ENCODE assay signal across 28 mouse cellular contexts in the genomic region with DNA sequence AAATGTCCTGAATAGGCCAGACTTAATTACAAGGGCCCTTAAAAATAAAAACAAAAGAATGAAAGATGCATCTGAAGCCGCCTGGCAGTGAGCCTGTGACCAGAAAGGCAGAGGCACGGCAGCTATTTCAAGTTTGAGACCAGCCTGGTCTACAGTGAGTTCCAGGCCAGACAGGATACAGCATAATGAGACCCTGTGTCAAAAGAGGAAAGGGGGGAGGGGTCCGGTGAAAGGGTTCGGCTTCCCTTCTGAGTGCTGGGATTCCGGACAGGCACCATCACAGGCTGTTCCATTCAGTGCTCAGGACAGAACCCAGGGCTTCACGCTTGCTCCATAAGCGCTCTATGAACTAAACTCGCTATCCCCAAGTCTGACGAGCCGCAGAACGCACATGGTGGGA. TPM values are rescaled to one million over a fixed set of nuclear protein-coding genes. Genes with fewer than 3 reads are reported as not detected.
DNase-seq lines count a peak whose midpoint lies in the region; ATAC-seq and TF ChIP-seq lines count a peak whose summit lies in the region.
"Had no signal": no experiment of that assay in that cellular context is flagged by ENCODE, and none has a peak within 500 bp of the region (broad histone marks: within the 10 kb centered on the region; RNA-seq: fewer than 3 reads in every experiment).

No protein-coding gene starts in this region.

- no peak overlapping the region for H3K27ac ChIP-seq in heart, adult 2 months
- H3K27ac ChIP-seq in kidney, embryonic 16.5 days (ENCODE audit: low read length), result peak overlapping the region; percentile 57; the same call in 1 of the 2 replicates
- H3K27ac ChIP-seq in midbrain, embryonic 11.5 days (ENCODE audit: low read depth, low read length), result no peak overlapping the region
- H3K27ac ChIP-seq in midbrain, embryonic 14.5 days (replicated peaks; ENCODE audit: low read depth, low read length), result no peak overlapping the region
- H3K27ac ChIP-seq: embryonic facial prominence, embryonic 13.5 days; forebrain, embryonic 13.5 days; heart, embryonic 15.5 days; hindbrain, embryonic 15.5 days; midbrain, embryonic 15.5 days; neural tube, embryonic 12.5 days; stomach, embryonic 15.5 days had no signal

- no peak for TF ChIP-seq POLR2A in heart, adult 2 months (IDR thresholded peaks at IDR 0.05; ENCODE audit: insufficient read depth, low read depth, low read length)

- WGBS in heart, adult 2 months, result 66% methylated on average over 11 of the region's 11 CpGs
- 61% methylated on average over 11 of the region's 11 CpGs for WGBS in kidney, embryonic 16.5 days
- WGBS in midbrain, embryonic 11.5 days, result 83% methylated on average over 11 of the region's 11 CpGs
- WGBS in midbrain, embryonic 14.5 days, result 82% methylated on average over 11 of the region's 11 CpGs

- TF ChIP-seq EP300 in heart, adult 2 months (IDR thresholded peaks at IDR 0.05; ENCODE audit: insufficient read depth, low read depth, low read length), result no peak

- H3K79me2 ChIP-seq in heart, adult 2 months (replicated peaks; ENCODE audit: control insufficient read depth, insufficient read depth, low read length), result no peaks in the 10 kb centered on the region

- no peak overlapping the region for H3K4me3 ChIP-seq in heart, adult 2 months
- H3K4me3 ChIP-seq in kidney, embryonic 16.5 days (ENCODE audit: low read length), result no peak overlapping the region
- H3K4me3 ChIP-seq in midbrain, embryonic 11.5 days (ENCODE audit: low read depth, low read length), result no peak overlapping the region
- H3K4me3 ChIP-seq in midbrain, embryonic 14.5 days (replicated peaks; ENCODE audit: low read depth, low read length), result no peak overlapping the region
- H3K4me3 ChIP-seq: embryonic facial prominence, embryonic 13.5 days; erythroblast, embryonic 14.5 days; forebrain, embryonic 13.5 days; heart, embryonic 15.5 days; hindbrain, embryonic 15.5 days; midbrain, embryonic 15.5 days; neural tube, embryonic 12.5 days; stomach, embryonic 15.5 days had no signal

- no peak overlapping the region for H3K9ac ChIP-seq in heart, adult 2 months (ENCODE audit: low read depth, low read length)
- no peak overlapping the region for H3K9ac ChIP-seq in kidney, embryonic 16.5 days (replicated peaks; ENCODE audit: low read length)
- H3K9ac ChIP-seq in midbrain, embryonic 11.5 days (ENCODE audit: low read length), result no peak overlapping the region
- H3K9ac ChIP-seq in midbrain, embryonic 14.5 days (replicated peaks; ENCODE audit: low read length), result no peak overlapping the region
- H3K9ac ChIP-seq: embryonic facial prominence, embryonic 13.5 days; forebrain, embryonic 13.5 days; heart, embryonic 15.5 days; hindbrain, embryonic 15.5 days; liver, postnatal 0 days; midbrain, embryonic 15.5 days; neural tube, embryonic 12.5 days; stomach, embryonic 15.5 days had no signal

- TF ChIP-seq CTCF in heart, adult 2 months (IDR thresholded peaks at IDR 0.05), result no peak

- H3K4me1 ChIP-seq in heart, adult 2 months (ENCODE audit: control insufficient read depth, insufficient read depth, low read length), result peaks cover 21% of the 10 kb centered on the region
- H3K4me1 ChIP-seq in kidney, embryonic 16.5 days (ENCODE audit: insufficient read depth, low read length), result peaks cover 69% of the 10 kb centered on the region
- peaks cover 5% of the 10 kb centered on the region; the same call in 1 of the 2 replicates for H3K4me1 ChIP-seq in midbrain, embryonic 11.5 days (ENCODE audit: control insufficient read depth, insufficient read depth, low read length)
- peaks cover 8% of the 10 kb centered on the region; the same call in 1 of the 2 replicates for H3K4me1 ChIP-seq in midbrain, embryonic 14.5 days (ENCODE audit: control insufficient read depth, insufficient read depth, low read length)

- peak; percentile 92 for DNase-seq in heart, adult 11 months
- DNase-seq in heart, adult 2 months, result no peak
- no peak for DNase-seq in kidney, adult 9 months
- peak; percentile 53 for DNase-seq in midbrain, embryonic 11.5 days (ENCODE audit: low spot score, missing footprints)
- no peak for DNase-seq in midbrain, embryonic 14.5 days
- peak; percentile 29 to 52 for DNase-seq in kidney, postnatal 4 days
- DNase-seq in left cerebral cortex, postnatal 10 days (ENCODE audit: extremely low spot score in 1 of 2, low spot score in 2 of 2), result no peak
- DNase-seq: adrenal gland, postnatal 25 days; cerebellum, adult 11 months; cerebellum, adult 9-11 months; heart, postnatal 36 days; liver, postnatal 0 days; lung, postnatal 36 days; thymus, adult 18-20 months; thymus, postnatal 36 days had no signal

- intact Hi-C loops in heart, adult 2 months (cut with DNase I), result no loop called here
- intact Hi-C loops in left cerebral cortex, postnatal 10 days (cut with DNase I), result no loop called here

- H3K36me3 ChIP-seq in heart, adult 2 months (ENCODE audit: control insufficient read depth, insufficient read depth, low read length), result no peaks in the 10 kb centered on the region
- no peaks in the 10 kb centered on the region for H3K36me3 ChIP-seq in kidney, embryonic 16.5 days (ENCODE audit: insufficient read depth, low read length)
- H3K36me3 ChIP-seq in midbrain, embryonic 11.5 days (ENCODE audit: control insufficient read depth, insufficient read depth, low read length), result no peaks in the 10 kb centered on the region
- no peaks in the 10 kb centered on the region for H3K36me3 ChIP-seq in midbrain, embryonic 14.5 days (ENCODE audit: control insufficient read depth, insufficient read depth, low read length)
- H3K36me3 ChIP-seq: embryonic facial prominence, embryonic 13.5 days; heart, embryonic 15.5 days; hindbrain, embryonic 15.5 days; midbrain, embryonic 15.5 days; neural tube, embryonic 12.5 days; stomach, embryonic 15.5 days had no signal

- ATAC-seq in kidney, embryonic 16.5 days (ENCODE audit: low FRiP score, low TSS enrichment), result no peak
- no peak for ATAC-seq in midbrain, embryonic 11.5 days (ENCODE audit: low FRiP score)
- no peak for ATAC-seq in midbrain, embryonic 14.5 days (ENCODE audit: low FRiP score, low TSS enrichment)
- ATAC-seq: CD4-positive, CD25-positive, alpha-beta regulatory T cell, adult 4 months; forebrain, embryonic 13.5 days; liver, postnatal 0 days; midbrain, embryonic 15.5 days had no signal

- H3K27me3 ChIP-seq in heart, adult 2 months (ENCODE audit: control insufficient read depth, insufficient read depth, low read length), result no peaks in the 10 kb centered on the region
- H3K27me3 ChIP-seq in kidney, embryonic 16.5 days (ENCODE audit: insufficient read depth, low read length), result no peaks in the 10 kb centered on the region
- no peaks in the 10 kb centered on the region; the same call in 1 of the 2 replicates for H3K27me3 ChIP-seq in midbrain, embryonic 11.5 days (ENCODE audit: control insufficient read depth, insufficient read depth, low read length)
- H3K27me3 ChIP-seq in midbrain, embryonic 14.5 days (ENCODE audit: control insufficient read depth, insufficient read depth, low read length), result no peaks in the 10 kb centered on the region
- H3K27me3 ChIP-seq: heart, embryonic 15.5 days; hindbrain, embryonic 15.5 days; midbrain, embryonic 15.5 days; stomach, embryonic 15.5 days had no signal

- no peaks in the 10 kb centered on the region for H3K9me3 ChIP-seq in kidney, embryonic 16.5 days (ENCODE audit: low read length)
- no peaks in the 10 kb centered on the region for H3K9me3 ChIP-seq in midbrain, embryonic 11.5 days (ENCODE audit: control insufficient read depth, low read length)
- no peaks in the 10 kb centered on the region for H3K9me3 ChIP-seq in midbrain, embryonic 14.5 days (ENCODE audit: control insufficient read depth, low read length)
- H3K9me3 ChIP-seq: embryonic facial prominence, embryonic 13.5 days; forebrain, embryonic 13.5 days; heart, embryonic 15.5 days; hindbrain, embryonic 15.5 days; megakaryocyte, embryonic 14.5 days; midbrain, embryonic 15.5 days; neural tube, embryonic 12.5 days; stomach, embryonic 15.5 days had no signal

- no peak overlapping the region for H3K4me2 ChIP-seq in kidney, embryonic 16.5 days (replicated peaks; ENCODE audit: low read depth, low read length)
- no peak overlapping the region for H3K4me2 ChIP-seq in midbrain, embryonic 11.5 days
- H3K4me2 ChIP-seq in midbrain, embryonic 14.5 days (ENCODE audit: low read length), result no peak overlapping the region
- H3K4me2 ChIP-seq: embryonic facial prominence, embryonic 13.5 days; forebrain, embryonic 13.5 days; heart, embryonic 15.5 days; hindbrain, embryonic 15.5 days; liver, embryonic 11.5 days; midbrain, embryonic 15.5 days; neural tube, embryonic 12.5 days; stomach, embryonic 15.5 days had no signal

RNA-seq across cellular contexts. Expression of a gene that starts 2.4 kb away (rescaled TPM):
- total RNA-seq in heart, adult 2 months (2021), result 1 to 10 TPM; 8.0 to 8.4 TPM
- 11.7 and 19.0 TPM in 2 replicates for polyA plus RNA-seq in heart, adult 2 months (2012; rRNA removed)
- polyA plus RNA-seq in kidney, embryonic 16.5 days (2015; fragmentation: Nextera tagmentation; extraction: Ambion mirVana), result 16.5 and 17.3 TPM in 2 replicates
- polyA plus RNA-seq in midbrain, embryonic 11.5 days (2014; fragmentation: Nextera tagmentation; extraction: Ambion mirVana), result 2.2 and 2.5 TPM in 2 replicates
- polyA plus RNA-seq in midbrain, embryonic 14.5 days (2014; fragmentation: Nextera tagmentation; extraction: Ambion mirVana), result 12.3 and 16.2 TPM in 2 replicates
- total RNA-seq in left cerebral cortex, postnatal 10 days (2021), result 1 to 10 TPM; 8.3 to 9.8 TPM
- total RNA-seq: common myeloid progenitor, adult 5-6 weeks had no signal

RNA-seq across cellular contexts. Expression of a gene that starts 14.2 kb away (rescaled TPM):
- 10 to 100 TPM; 82.3 to 83.5 TPM for total RNA-seq in heart, adult 2 months (2021)
- polyA plus RNA-seq in heart, adult 2 months (2012; rRNA removed), result 71.8 and 104 TPM in 2 replicates
- polyA plus RNA-seq in kidney, embryonic 16.5 days (2015; fragmentation: Nextera tagmentation; extraction: Ambion mirVana), result 185 and 188 TPM in 2 replicates
- polyA plus RNA-seq in midbrain, embryonic 11.5 days (2014; fragmentation: Nextera tagmentation; extraction: Ambion mirVana), result 200 and 203 TPM in 2 replicates
- 96.6 and 108 TPM in 2 replicates for polyA plus RNA-seq in midbrain, embryonic 14.5 days (2014; fragmentation: Nextera tagmentation; extraction: Ambion mirVana)
- total RNA-seq in left cerebral cortex, postnatal 10 days (2021), result 10 to 100 TPM; 76.8 to 80.7 TPM

RNA-seq across cellular contexts. Expression of a gene that starts 33.1 kb away (rescaled TPM):
- under 1 TPM; 0.14 to 0.47 TPM for total RNA-seq in heart, adult 2 months (2021)
- polyA plus RNA-seq in heart, adult 2 months (2012; rRNA removed), result 0.25 and 0.67 TPM in 2 replicates
- 3.7 and 4.4 TPM in 2 replicates for polyA plus RNA-seq in kidney, embryonic 16.5 days (2015; fragmentation: Nextera tagmentation; extraction: Ambion mirVana)
- polyA plus RNA-seq in midbrain, embryonic 11.5 days (2014; fragmentation: Nextera tagmentation; extraction: Ambion mirVana), result 7.3 and 8.3 TPM in 2 replicates
- 9.9 and 10.8 TPM in 2 replicates for polyA plus RNA-seq in midbrain, embryonic 14.5 days (2014; fragmentation: Nextera tagmentation; extraction: Ambion mirVana)
- 1 to 10 TPM; 6.5 to 8.1 TPM for total RNA-seq in left cerebral cortex, postnatal 10 days (2021)

RNA-seq across cellular contexts. Expression of a gene that starts 37.0 kb away (rescaled TPM):
- total RNA-seq in heart, adult 2 months (2021), result 10 to 100 TPM in 1 of 2 experiments, 1 to 10 TPM in 1; 8.6 to 10.9 TPM
- polyA plus RNA-seq in heart, adult 2 months (2012; rRNA removed), result 27.9 and 38.7 TPM in 2 replicates
- polyA plus RNA-seq in kidney, embryonic 16.5 days (2015; fragmentation: Nextera tagmentation; extraction: Ambion mirVana), result 77.7 and 82.1 TPM in 2 replicates
- polyA plus RNA-seq in midbrain, embryonic 11.5 days (2014; fragmentation: Nextera tagmentation; extraction: Ambion mirVana), result 74.4 and 82.7 TPM in 2 replicates
- polyA plus RNA-seq in midbrain, embryonic 14.5 days (2014; fragmentation: Nextera tagmentation; extraction: Ambion mirVana), result 17.6 and 23.4 TPM in 2 replicates
- total RNA-seq in left cerebral cortex, postnatal 10 days (2021), result 10 to 100 TPM in 1 of 2 experiments, 1 to 10 TPM in 1; 8.0 to 10.7 TPM

RNA-seq across cellular contexts. Expression of a gene that starts 49.4 kb away (rescaled TPM):
- 1 to 10 TPM; 2.8 TPM for total RNA-seq in heart, adult 2 months (2021)
- 7.9 and 8.2 TPM in 2 replicates for polyA plus RNA-seq in heart, adult 2 months (2012; rRNA removed)
- polyA plus RNA-seq in kidney, embryonic 16.5 days (2015; fragmentation: Nextera tagmentation; extraction: Ambion mirVana), result 14.8 and 15.7 TPM in 2 replicates
- polyA plus RNA-seq in midbrain, embryonic 11.5 days (2014; fragmentation: Nextera tagmentation; extraction: Ambion mirVana), result 1.1 and 1.8 TPM in 2 replicates
- polyA plus RNA-seq in midbrain, embryonic 14.5 days (2014; fragmentation: Nextera tagmentation; extraction: Ambion mirVana), result 0.73 and 1.2 TPM in 2 replicates
- 1 to 10 TPM; 3.4 to 3.8 TPM for total RNA-seq in left cerebral cortex, postnatal 10 days (2021)
- polyA plus RNA-seq: erythroblast, embryonic 14.5 days had no signal

Comparison
In these comparisons a context has a peak if more than half of its experiments do, and no peak if none do; other contexts are left out.
1. DNase-seq: peak in heart, adult 11 months (single experiment), midbrain, embryonic 11.5 days (single experiment) and kidney, postnatal 4 days (2 of 2); none in heart, adult 2 months (0 of 2), kidney, adult 9 months (single experiment), midbrain, embryonic 14.5 days (single experiment) and left cerebral cortex, postnatal 10 days (0 of 2).